Mouse (Mus musculus) brain, embryonic 14.5 days (tissue): ENCODE data around the gene Gabrg2.

Experiments used
- CTCF ChIP-seq: fragments of 200-500 bp; IDR thresholded peaks from 2 replicates; pipeline ENCODE4 v1.5.1; 2012; ENCODE audit warnings: inconsistent platforms, mild to moderate bottlenecking, moderate library complexity, borderline replicate concordance; ENCODE audit not compliant: insufficient read depth, insufficient read length; ENCODE audit errors: extremely low read depth
- POLR2A ChIP-seq: fragments of 200-500 bp; IDR thresholded peaks from 2 replicates; pipeline ENCODE4 v1.6.1; 2012; ENCODE audit warnings: mild to moderate bottlenecking, inconsistent platforms, borderline replicate concordance; ENCODE audit not compliant: poor library complexity, insufficient read depth, insufficient read length, severe bottlenecking; ENCODE audit errors: extremely low read depth

DNA sequence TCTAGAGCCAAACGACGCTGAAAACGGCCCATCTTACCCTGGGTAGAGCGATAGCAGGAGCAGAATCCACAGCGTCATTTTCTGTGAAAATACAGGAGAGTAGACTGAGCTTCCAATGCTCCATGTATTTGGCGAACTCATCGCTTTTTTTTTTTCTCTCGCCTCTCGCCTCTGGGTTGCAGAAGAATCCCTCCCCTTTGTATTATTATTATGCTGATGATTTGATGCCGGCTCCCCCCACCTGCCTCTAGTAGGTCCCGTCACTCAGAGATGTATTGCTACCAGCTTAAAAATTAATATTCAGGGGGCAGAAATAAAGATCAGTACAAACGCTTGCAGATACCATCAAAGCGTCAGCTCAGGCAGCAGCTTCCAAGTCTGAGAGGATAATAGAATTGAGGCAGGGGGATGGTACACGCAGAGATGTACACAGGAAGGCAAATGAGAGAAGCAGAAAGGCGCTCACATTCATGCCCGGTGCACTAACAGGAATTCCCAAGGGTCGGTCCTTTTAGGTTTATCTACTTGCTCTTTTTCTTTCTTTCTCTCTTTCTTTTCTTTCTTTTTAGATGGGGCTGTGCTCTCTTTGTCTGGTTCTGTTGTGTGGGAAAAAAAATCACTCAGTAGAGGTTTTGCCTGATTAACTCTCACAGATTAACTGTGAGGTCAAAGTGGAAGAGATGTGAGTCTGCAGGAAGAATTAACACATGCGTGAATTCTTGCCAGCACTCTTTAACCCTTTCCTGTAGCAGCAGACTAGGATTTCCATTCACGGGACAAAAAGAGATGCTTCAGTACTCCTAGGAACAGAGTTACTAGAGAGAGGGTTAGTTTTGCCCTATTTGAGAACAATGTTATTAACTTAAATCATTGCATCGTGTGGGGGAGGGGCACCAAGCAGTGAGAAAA is at the start of gene Gabrg2:
- no peak for TF ChIP-seq CTCF
- TF ChIP-seq POLR2A = peak; percentile 9; the same call in 1 of the 2 replicates
